Mouse (Mus musculus) urinary bladder, postnatal 25 days (tissue): Measurements from ENCODE around the gene Taar7a.

Source experiments
- DNase-seq: peaks from one replicate; pipeline ENCODE4 v3.0.0; 2022; ENCODE audit warnings: low spot score

Taar7a gene

GRCm38 (mm10) chr10:23948026-23948425 is 45.3 kb downstream of the Taar7a start:
- no peak for DNase-seq

- DNase-seq = no peak
These were observed 50.8 kb downstream of the Taar7a start for GRCm38 (mm10) chr10:23942465-23942864.
